Mouse (Mus musculus): ENCODE results near the gene Bmp10. TPM values are rescaled to one million over a fixed set of nuclear protein-coding genes. Genes with fewer than 3 reads are reported as not detected.
"Not testable (repeated sequence)": the region's sequence is repeated elsewhere in the genome, so short reads cannot be mapped to it uniquely, and the experiment has no call there.

Bmp10 gene
- total RNA-seq, 2 experiments from 2014 or later: 23.2 to 106 TPM

DNA sequence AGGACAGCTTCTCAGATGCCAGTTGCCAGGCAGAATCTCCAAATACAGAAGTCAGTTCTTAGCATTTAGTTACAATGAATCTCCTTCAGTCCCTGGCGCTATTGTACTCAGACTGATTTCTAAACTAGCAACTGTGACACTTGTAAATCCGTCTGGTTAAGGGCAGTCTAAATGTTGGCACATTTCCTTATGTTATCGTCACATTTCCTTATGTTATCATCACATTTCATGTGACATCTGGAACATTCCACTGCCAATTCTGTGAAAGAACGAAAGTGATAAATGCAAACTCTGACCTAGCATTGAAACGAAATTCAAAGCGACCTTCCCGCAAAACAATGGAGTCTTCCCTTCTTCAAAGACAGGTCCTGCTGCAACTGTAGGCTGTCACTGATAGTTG, 16.4 kb downstream of the Bmp10 start:
- intact Hi-C loops (cut with DNase I): no loop called here
- DNase-seq: no peak

DNA sequence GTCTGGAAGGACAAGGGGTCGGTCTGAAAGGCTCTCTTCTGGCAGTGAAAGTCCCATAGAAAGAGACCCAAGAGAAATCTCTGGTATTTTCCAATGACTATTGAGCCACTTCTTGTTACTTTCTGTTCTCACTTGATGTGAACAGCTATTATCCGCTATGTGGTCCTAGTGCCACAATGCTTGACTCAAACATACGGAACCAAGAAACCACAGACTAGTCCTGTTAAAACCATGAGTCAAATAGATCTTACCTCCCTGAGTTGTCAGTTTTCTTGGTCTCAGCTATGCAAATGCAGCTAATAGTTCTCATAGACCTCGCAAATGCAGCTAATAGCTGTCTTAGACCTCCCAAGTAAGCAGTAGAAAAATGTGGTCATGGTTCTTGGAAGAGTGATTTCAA, 18.4 kb downstream of the Bmp10 start:
- intact Hi-C loops (cut with DNase I): no loop called here
- no peak for DNase-seq

DNA sequence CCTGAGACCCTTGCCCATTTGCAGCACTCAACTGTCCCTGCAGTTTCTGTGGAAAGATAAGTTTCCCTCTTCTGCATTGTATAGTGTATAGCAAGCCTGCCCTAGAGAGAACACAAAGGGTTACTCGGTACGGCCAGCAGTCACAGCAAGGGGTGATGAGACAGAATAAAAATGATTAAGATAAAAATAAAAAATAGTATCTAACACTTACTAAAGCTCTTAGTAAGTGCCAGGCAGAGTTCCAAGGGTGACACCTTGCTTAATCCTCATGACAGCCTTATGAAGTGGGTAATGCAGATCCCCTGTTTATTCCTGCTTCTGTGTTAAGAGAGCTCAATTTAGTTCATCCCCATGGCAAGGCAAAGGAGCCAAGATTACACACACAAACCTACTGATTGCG, 20.7 kb downstream of the Bmp10 start:
- intact Hi-C loops (cut with DNase I): no loop called here
- DNase-seq: no peak

DNA sequence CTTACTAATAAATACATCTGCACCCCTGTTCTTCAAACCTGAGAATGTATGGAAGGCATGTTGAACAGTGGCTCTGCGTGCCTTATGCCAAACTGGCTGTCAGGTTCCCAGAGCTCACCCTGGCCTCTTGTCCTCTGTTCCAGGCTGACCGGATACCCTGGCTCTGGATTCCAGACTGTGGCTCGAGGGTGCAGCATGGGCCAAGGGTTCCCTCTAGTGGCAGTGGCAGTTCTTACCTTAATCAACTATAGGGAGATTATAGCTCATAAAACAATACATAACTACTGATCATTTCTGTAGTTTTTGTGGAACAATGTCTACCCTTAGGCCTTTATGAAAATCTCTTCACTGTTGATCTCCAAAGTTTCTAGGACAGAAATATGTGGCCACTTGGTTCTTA, 22.2 kb downstream of the Bmp10 start:
- DNase-seq: peak; percentile 44 to 67
- intact Hi-C loops (cut with DNase I): loop anchor here (5.0 kb wide), 1 partner anchor 54 kb away; no protein-coding TSS in a partner anchor

DNA sequence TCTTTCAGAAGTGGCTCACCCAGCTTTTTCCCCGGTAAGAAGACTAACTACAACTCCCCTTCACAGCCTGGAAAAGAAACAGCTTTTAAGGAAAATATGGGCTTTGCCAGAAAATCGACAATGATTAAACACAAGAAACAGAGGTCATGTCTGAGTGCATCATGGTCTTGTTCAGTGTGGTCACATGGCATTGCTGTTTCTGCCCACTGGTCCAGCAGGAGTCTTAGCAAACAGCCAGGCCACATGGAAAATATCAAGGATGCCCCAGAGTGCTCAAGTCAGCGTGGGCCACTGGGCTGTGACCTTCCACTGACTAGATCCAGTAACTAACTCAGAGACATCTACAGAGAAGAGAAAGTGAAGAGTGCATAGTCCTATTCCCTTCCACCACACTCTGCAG, 23.0 kb downstream of the Bmp10 start:
- intact Hi-C loops (cut with DNase I): loop anchor here (5.0 kb wide), 1 partner anchor 54 kb away; no protein-coding TSS in a partner anchor
- no peak for DNase-seq

DNA sequence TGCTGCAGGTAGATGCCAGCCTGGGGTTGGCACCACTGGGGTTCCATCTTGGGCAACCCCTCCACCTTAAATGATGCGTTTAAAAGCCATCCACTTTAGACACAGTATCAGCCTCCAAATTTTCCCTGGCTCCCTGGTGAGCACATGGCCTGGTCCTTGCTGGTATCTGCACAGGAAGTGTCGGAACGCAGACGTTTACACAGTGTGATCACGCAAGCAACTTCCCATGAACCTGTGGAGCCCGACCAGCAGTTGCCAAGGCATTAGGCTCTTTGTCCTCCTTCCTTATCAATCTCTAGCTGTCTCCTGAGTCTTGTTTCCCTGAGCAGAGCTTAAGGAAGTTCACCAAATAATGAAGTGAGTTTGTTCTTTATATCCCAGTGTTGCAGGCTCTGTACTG, 26.7 kb downstream of the Bmp10 start:
- DNase-seq: no peak
- intact Hi-C loops (cut with DNase I): no loop called here

DNA sequence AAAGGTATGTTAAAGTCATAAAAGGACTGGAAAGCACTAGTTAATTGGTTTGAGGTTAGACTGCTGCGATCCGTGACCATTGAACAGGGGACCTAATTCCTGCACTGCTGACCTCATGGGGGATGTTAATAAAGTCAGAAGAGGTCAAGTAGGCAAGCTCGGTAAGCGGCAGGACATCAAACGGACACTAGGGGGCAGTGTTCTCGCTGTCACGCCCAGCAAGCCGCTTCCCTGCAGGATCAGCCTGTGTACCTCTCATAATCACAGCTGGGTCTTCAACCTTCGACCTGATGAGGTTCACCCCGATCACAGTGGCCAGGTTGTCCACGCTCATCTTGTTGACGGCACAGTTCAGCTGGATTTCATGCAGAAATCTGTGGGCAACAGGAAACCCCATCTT, 37.4 kb downstream of the Bmp10 start:
- intact Hi-C loops (cut with DNase I): loop anchor here (1.0 to 2.0 kb wide), 2 partner anchors 47 to 205 kb away; no protein-coding TSS in a partner anchor
- peak; percentile 65 to 80 for DNase-seq

DNA sequence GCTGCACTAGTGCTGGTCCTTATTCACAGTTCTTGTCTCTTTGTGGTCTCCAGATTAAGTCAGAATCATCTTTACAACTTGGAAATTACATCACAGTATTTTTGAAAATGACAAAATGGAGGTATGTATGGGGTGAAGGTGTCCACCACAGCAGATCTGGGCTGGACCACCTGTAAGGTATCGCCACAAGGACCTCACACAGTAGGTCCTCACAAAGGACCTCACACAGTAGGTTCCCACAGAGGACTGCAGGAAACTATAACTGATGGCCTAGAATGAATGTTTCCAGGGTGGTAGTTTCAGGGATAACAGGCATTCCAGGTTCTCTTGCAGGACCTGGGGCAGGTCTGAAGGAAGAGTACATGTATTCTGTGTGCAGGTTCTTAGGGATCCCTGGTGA, 38.6 kb downstream of the Bmp10 start:
- intact Hi-C loops (cut with DNase I): loop anchor here (2.0 kb wide), 1 partner anchor 203 kb away; no protein-coding TSS in a partner anchor
- DNase-seq: no peak

DNA sequence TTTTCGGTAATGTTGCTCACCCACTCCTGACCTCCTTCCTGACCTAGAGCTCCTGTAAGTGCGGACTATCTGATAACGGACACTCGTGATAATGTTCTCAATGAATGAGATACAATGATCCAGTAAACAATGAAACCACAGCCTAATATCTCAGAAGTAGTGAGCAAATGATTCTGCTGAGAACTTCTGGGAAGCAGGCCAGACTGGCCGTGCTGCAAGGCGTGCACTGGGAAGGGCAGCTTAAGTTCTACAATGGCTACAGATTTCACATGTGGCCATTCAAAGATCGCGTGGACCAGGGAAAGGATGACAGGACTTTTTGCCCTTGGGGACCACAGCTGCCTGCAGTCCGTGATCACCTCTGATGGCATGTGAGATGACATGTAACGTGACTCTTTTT, 39.6 kb downstream of the Bmp10 start:
- intact Hi-C loops (cut with DNase I): no loop called here
- peak; percentile 37 to 58 for DNase-seq

DNA sequence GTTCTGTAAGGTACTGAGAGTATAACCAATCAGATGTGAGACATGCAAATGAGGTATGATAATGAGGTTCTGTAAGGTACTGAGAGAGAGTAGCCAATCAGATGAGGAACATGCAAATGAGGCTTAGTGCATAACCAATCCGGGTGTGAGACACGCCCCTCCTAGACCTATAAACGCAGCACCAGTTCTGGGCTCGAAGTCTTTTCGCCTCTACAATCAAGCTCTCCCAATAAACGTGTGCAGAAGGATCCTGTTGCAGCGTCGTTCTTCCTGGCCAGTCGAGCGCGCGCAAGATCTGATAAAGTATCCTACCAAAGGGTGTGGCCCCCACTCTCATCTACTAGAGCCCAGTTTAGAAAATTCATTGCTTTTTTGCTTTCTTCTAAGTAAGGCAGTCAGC, 41.3 kb downstream of the Bmp10 start:
- intact Hi-C loops (cut with DNase I); DNase-seq: not testable (repeated sequence)

DNA sequence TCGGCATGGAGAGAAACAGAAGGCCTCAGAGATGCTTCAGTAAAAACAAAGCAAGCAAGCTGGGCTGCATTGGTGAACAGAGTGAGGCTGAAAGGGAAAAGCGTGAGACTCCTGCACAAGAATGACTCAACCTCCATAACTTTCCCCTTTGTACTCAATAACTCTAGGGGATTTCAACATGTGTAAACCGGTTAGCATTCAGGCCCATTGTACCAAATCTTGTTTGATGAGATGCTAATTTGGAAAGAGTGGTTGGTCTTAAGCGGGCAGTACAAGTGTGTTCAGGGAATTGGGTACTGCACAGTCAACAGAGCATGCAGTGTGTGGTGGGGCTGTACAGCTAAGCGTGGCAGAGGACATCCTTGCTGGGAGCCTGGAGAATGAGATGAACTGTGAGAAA, 46.4 kb downstream of the Bmp10 start:
- DNase-seq: no peak
- intact Hi-C loops (cut with DNase I): no loop called here

DNA sequence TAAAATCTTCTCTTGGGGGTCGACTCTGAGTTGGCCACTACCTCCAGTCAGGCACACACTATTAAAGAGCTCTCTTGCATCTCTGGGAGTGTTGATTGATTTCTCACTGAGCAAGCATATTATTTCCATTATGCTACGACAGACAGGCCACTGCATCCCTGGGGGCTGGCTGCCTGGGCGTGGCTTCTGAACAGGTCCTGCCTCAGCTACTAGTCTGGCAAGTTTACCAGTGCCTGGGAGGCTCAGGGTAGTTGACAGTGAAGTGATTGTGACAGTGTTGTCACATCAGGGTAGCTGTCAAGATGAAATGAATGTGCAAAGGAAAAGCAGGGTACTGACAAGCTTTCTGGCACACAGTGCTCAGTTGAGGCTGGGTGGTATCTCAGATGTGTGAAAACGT, 50.1 kb downstream of the Bmp10 start:
- intact Hi-C loops (cut with DNase I): no loop called here

DNA sequence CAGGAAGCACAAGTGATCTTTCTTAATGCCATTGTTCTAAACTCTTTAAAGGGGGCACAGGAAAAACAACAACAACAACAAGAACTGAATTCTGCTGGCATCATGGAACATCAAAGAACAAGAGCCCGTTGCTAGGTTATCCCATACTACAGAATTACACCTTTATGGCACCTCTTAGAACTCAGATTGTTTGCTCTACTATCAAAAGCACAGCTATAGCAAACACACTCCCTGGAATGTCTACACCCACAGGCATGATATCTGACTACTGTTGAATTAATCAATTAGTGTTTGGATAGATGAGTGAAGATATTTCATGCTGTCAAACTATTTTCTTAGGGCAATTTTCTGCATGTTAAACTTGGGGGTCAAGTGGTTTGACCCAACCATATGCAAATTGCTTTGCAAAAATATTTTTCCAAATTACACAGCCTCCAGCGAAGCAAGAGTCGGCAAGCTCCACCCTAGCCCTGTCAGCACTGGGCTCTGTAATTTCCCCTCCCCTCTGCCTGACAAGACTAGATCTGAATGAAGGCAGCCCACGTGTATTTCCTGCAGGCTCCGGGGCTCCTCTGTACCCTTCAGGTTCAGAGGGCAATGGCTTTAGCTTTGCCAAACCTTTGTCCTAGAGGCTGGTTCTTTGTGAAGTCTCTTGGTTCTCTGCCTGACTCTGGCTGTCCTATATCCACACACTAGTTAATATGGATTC, 50.7 kb downstream of the Bmp10 start:
- DNase-seq: no peak
- intact Hi-C loops (cut with DNase I): no loop called here

More for the DNA sequence above, 50.1 kb downstream of the Bmp10 start:
- DNase-seq: no peak

DNA sequence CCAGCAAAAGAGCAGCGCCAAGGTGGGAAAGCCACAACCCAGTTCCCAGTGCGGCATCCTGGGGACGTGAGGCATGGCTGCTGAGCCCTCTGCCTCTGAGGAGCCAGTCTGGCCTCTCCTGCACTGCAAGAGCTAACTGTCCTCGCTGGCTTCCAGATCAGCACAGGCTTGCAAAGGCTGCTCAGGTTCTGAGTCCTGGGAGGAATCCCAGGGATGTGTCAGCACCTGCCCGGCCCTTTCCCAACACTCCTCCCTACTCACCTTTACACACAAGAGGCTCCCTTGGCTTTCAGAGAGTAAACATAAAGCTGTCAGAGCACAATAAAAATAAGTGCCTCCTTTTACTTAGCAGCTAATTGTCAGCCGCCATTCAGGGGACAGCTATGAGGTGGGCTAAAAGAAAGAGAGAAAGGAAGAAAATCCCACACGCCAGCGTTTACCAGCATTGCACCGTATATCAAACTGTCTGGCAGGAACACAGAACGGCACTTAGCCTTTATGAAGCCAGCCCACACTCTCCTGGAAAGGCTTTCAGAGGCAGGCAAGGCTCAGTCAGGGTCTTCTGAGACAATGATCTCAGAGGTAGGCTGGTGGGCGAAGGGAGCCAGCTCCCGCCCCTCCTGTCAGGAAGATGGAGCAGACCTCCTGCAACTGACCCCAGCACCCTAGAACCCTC, 54.6 kb downstream of the Bmp10 start:
- intact Hi-C loops (cut with DNase I): no loop called here

DNA sequence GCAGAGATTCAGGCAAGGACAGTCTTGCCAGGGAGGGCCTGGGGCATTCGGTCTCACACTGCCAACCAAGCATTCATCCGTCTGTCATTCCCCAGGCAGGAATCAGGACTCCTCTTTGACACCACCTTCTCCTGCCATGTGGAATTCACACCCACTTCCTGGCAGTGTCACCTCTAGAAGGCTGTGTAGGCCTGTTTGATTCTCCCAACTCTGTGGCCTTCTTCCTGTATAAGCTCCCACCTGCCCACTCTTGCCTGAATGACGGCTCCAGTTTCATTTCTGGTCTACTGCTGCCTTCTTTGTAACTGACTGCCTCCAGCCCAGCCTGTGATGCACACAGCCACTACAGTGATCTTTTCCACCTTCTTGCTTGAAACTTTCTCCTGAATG, 55.1 kb downstream of the Bmp10 start:
- intact Hi-C loops (cut with DNase I): no loop called here

More for the DNA sequence above, 54.6 kb downstream of the Bmp10 start:
- DNase-seq: no peak

DNA sequence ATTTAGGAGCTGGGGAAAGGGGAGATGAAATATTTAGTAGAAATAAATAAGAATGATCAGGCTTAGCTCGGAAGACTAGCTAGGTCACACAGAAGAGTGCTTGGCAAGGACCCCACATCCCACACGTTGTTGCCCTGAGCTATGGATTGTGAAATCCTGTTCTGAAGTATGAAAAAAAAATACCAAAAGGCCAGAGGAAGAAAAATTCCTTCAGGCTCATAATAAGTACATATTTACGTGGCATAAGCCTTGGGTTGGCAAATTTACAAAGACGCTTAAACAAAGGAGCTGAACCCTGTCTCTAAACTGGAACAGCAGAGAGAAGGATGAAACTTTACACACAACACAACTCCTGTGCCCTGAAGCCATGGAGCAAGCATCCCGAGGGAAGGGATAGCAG, 56.0 kb downstream of the Bmp10 start:
- DNase-seq: no peak
- intact Hi-C loops (cut with DNase I): no loop called here

More for the DNA sequence above, 55.1 kb downstream of the Bmp10 start:
- DNase-seq: no peak

Other genes with a start within 250 kb of the Bmp10 start
- 10 to 100 TPM; 32.3 to 33.0 TPM for gene Antxr1, start 93.2 kb upstream of the Bmp10 start, total RNA-seq (2021)
- not detected for gene Gkn1, start 78.1 kb upstream of the Bmp10 start, total RNA-seq (2021)
- not detected for gene Gkn2, start 55.6 kb upstream of the Bmp10 start, total RNA-seq (2021)
- 1 to 10 TPM; 1.1 to 1.7 TPM for gene Gkn3, start 40.1 kb upstream of the Bmp10 start, total RNA-seq (2021)
- gene Arhgap25, start 104.3 kb downstream of the Bmp10 start, total RNA-seq (2021): 1 to 10 TPM; 5.2 to 6.5 TPM
- gene Prokr1, start 161.7 kb downstream of the Bmp10 start, total RNA-seq (2021): 1 to 10 TPM in 1 of 2 experiments, under 1 TPM in 1; 0.97 to 1.2 TPM
- gene Aplf, start 243.2 kb downstream of the Bmp10 start, total RNA-seq (2021): 1 to 10 TPM; 2.3 to 3.4 TPM

All from heart, postnatal 10 days (tissue).